Mouse (Mus musculus) left cerebral cortex, adult 11 months (tissue): ENCODE measurements around the gene Pdzk1ip1.

ENCODE experiments used
- DNase-seq: peaks from one replicate; pipeline ENCODE4 v3.0.0; 2022; ENCODE audit warnings: low spot score

Pdzk1ip1 gene

GRCm38 (mm10) chr4:115075204-115075915 is 13.1 kb upstream of the Pdzk1ip1 start:
- no peak for DNase-seq

- DNase-seq, result no peak
Observed at GRCm38 (mm10) chr4:115078892-115079820, 9.4 kb upstream of the Pdzk1ip1 start.

DNA sequence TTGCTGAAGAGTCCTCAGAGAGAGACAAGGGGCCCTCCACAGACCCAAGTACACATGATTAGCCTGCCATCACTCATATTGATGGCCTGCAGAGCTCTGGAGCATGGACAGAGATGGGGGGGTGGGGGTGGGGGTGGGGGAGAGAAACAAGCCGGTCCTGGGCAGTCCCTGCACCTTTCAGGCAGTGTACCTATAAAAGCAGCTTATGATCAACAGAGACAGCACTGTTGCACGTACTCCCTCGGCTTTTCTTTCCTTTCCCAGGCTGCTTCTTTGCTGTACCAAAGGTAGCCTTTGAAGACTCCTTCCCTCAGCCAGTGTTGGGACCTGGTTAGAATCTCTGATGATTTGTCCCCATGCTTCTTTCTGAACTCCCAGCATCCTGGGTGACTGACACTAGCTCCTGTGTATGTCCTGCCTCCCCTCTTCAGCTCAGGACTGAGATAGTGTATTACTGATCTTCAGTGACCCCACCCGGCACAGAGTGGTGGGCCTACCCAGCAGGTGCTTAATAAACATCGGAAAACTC is 8.6 kb upstream of the Pdzk1ip1 start:
- DNase-seq, result no peak

- DNase-seq, result no peak
Observed at GRCm38 (mm10) chr4:115083031-115083430, 5.5 kb upstream of the Pdzk1ip1 start.

DNA sequence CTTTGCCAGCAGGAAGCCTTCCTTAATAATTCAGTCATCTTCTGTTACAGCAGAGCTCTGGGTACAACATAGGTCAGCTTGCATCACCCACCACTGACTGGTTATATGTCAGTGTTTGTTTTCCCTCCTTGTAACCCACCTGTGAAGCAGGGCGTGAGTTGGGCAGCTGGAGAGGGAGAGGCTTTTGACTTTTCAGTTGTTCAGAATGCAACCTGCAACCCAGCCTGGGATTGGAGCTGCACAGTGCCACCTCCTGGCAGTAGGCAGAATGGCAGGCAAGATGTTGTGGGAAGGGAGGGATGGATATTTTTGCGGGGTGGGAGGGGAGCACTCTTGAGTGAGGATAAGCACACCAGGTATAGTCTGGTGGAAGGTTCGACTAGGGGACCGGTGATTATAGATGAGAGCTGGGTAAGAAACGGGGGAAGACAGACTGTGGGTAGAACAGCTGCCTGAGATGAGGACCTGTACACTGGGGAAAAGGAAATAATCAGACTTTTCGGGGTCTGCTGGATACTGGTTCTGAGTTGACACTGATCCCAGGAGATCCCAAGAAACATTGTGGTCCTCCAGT is 2.9 kb upstream of the Pdzk1ip1 start:
- DNase-seq, result no peak

GRCm38 (mm10) chr4:115086257-115086656 is 2.3 kb upstream of the Pdzk1ip1 start:
- no peak for DNase-seq

- DNase-seq, result no peak
Observed at GRCm38 (mm10) chr4:115086763-115087415, 1.6 kb upstream of the Pdzk1ip1 start.

GRCm38 (mm10) chr4:115090592-115090991 is 2.1 kb downstream of the Pdzk1ip1 start:
- DNase-seq, result no peak

DNA sequence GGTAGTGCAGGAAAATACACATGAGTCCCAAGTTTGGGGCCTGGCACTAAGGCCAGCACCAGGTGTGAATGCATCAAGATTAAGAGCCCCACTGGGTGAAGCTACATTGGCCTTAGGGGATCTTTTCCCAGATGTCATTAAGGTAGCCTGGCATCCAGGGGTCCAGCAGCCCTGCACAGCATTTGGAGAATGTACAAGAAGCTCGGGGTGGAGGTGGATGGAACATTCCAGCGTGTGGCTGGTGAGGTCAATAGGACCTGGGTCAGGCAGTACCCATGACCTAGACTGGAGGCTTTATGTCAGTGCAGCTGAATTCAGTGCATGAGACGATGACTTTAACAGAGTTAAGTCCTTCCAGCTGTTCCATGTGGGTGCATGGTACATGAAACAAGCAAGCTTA is 3.3 kb downstream of the Pdzk1ip1 start:
- DNase-seq, result no peak

DNA sequence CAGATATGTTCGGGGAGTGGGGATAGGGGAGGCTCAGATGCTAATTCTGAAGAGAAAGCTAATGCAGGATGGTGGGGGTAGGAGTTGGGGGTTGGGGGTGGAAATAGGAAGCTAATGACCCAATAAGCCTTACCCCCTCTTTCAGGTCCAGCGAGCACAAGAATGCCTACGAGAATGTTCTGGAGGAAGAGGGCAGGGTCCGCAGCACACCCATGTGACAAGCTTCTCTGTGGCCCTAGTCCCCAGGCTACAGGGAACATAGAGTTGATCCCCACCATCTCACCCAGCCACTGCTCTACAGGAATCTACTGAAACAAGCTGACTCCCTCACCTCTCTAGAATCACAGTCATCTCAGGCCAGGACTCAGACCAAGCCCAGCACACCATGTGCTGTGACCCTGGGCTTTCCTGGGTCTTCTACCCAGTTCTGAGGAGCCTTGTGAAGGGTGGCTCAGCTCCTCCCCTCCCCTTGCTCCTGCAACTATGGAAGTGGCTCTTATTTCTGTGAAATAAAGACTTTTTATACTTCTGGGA is 4.9 kb downstream of the Pdzk1ip1 start:
- no peak for DNase-seq

DNA sequence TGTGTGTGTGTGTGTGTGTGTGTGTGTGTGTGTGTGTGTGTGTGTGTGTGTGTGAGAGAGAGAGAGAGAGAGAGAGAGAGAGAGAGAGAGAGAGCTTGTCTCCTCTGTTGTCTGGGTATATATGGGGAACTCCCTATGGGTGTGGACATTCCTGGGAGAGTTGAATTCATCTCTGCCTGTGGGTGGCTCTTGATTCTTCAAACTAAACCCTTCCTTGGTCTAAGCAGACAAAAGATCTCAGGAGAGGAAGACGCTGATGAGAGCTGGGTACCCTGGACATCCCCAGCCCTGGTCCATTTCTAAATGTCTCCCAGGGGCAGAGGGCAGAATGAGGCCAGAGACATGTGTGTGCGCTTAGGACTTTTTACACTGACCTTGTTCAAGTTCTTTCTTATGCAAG is 5.5 kb downstream of the Pdzk1ip1 start:
- DNase-seq, result no peak

DNA sequence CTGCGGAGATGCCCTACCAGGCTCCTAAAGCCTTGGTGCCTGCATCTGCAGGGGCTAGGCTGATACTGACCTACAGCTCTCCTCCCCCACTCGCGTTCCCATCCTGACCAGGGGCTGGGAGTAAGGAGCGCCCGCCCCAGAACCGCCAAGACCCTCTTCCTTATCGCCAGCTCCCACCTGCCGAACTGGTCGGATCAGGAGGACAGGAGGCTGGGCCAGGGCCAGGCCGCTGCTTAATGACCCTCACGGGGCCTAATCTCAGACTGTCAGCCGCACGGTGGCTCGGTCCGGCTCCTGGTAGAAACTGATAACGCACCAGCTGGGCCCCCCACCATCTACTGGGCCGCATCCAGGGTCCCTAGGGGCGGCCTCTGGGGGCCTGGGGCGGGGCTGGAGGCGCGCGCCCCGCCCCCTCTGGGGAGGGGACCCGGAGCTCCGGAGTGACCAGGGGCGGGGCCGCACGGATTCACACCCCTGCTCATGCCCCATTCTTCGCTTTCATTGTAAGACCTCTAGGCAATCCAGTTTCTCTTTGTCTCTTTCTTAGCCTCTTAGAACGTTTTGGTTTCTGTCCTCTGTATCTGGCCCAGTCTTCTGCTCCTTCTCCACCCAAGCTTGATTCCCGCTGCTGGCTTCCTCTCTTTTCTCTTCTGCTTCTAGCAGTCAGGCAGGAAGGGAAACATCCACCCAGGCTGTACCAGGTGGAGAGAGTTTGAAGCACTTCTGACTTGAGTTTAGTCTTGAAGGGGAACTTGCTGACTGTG is 7.3 kb downstream of the Pdzk1ip1 start:
- DNase-seq, result no peak

DNA sequence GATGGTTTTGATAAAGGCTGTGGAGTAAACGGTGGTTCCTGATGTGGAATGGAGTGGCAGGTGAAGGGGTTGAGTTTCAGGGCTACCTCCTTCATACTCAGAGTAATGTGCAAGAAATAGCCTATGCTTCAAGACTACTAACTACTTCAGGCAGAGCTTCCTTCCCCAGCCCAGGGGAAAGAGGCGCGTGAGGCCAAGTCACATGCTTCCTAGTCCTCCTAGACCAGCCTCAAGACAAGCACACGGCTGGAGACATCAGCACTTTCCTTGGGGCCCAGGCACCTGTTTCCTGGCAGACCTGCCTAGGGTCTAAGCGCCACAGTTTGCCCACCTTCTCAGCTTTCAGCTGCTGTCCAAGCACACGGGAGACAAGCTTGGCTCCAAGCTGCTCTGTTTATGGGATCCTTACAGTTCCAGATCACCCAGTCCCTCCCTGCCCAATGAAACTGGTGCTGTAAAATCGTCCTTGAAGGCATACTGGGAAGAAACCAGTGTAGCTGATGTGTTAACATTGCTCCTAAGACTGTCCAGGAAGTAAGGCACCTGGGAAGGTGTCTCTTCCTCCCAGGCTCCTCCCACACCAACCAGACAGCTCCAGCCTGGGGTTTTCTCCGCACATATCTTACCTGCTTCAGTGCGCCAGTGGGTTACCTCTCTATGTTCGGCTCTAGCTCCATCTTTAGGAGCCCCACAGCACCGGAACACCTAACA is 8.1 kb downstream of the Pdzk1ip1 start:
- no peak for DNase-seq

GRCm38 (mm10) chr4:115097146-115097496 is 8.6 kb downstream of the Pdzk1ip1 start:
- no peak for DNase-seq

- peak; percentile 48 for DNase-seq
Observed at GRCm38 (mm10) chr4:115101682-115102081, 13.2 kb downstream of the Pdzk1ip1 start.

- DNase-seq, result no peak
Observed at GRCm38 (mm10) chr4:115103510-115103909, 15.0 kb downstream of the Pdzk1ip1 start.

- no peak for DNase-seq
Observed at GRCm38 (mm10) chr4:115111167-115111566, 22.7 kb downstream of the Pdzk1ip1 start.

DNA sequence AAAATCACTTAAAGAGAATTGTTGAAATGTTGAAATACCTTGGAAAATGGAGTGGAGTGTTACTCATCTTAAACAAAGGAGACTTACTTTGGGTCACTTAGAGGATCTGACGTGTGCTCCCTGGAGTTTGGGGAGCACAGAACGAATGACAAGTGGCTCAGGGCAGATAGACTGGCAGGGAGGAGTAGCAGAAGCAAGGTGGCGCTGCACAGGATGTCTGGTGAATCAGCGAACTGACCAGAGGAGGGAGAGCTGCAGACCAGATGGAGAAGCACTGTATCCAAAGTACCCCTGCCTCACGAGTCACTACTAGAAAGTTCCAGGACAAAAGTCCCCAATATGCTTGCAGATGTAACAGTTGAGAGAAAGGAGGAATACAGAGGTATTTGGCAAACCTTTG is 24.8 kb downstream of the Pdzk1ip1 start:
- DNase-seq, result no peak

DNA sequence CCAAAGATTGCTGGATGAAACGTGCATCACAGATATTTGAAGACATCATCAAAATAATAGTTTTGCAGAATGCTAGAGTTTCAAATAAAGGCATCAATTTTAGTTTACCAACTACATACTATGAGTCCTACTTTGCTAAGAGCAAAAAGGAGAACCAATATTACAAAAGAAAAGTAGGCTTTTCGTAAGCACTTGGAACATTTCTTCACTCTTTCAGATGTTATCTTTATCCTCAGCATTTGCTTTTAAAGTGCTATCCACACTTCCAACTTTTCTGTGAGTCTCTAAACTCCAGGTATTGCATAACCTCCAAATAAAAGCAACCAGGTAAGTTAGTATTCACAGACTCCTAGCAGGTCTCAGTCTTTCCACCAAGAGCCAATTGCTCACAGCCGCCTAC is 31.1 kb downstream of the Pdzk1ip1 start:
- DNase-seq, result no peak

DNA sequence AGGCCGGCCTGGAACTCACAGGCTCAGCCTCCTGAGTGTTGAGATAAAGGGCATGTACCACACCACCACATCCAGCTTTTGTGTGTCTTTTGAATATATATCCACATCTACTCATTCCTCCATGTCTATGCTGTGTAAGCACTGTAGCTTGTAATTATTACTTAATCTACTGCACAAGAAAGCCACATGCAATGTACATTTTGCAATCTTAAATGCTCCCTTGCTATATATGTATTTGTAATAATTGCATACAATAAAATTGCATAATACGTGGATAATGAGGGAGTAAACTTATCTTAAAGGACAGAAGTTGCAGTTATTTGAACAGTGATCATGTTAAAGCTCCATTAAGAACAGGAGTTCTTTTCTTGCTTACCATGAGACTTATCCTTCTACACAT is 32.7 kb downstream of the Pdzk1ip1 start:
- DNase-seq, result no peak

DNA sequence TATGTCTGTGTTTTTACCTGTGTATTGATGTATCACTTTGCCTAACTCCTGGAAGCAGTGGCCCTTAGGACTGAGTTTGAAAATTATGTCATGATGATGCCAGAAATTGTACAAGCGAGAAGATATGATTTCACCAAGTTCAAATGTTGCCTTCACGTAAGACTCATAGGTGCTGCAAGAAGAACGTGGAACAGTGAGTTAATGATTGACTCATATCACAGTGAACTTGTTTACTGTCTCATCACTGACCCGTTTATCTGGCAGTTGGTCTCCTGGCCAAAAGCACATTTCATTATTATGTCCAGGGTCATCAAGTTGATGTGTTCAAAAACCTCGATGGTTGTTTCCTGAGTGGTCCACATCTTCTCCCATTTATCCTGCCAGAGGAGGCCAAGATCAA is 33.1 kb downstream of the Pdzk1ip1 start:
- no peak for DNase-seq
